Mouse (Mus musculus): ENCODE measurements around the gene Fam118b.

Gene Fam118b

DNA sequence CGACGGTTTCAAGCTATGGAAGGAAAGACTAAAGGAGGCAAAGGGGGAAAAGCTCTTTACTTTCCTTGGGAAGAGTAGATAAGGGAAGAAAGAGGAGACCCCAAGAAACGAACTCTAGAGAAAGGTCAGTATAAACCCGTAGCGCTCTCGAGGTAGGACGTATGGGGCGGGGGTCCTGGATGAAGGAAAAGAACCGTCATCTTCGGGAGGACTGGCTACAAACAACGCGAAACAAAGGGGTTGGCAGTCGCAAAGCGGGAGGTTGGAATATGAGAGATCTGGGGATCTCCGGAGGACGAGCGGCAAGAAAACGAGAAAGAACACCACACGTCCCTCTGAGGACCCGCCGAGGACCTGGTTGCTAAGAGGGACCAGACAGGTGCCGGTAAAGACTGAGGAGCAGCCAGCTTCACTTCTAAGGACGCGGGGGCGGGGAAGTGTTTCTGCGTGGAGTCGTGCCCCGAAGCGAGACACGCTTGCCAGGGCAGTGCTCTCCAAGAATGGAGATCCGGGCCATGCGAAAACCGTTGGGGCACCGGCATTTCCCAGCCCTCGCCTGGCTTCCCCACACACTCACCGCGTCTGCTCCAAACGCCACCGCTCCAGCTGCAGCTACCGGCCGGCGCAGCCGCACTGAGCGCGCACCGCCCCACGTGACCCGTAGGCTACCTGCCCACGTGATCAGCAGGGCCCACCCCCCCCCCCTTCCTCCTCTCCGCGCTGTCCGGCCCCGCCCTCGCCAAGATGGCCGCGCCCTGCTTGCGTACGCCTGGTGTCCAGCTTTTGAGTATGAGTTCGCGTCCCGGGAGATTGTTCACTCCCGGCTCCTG, at the start of gene Fam118b, which contains the start of gene Rpusd4:
TSS of gene Fam118b (minus strand) at position 660 of the 830 bp plus-strand sequence.
TSS of gene Rpusd4 (plus strand) at position 720 of the 830 bp plus-strand sequence.
- in situ Hi-C loops (cut with MboI; ENCODE audit: low pct_unique_long_range_greater_than_20kb in 1 of 2, low sequenced_read_pairs in 2 of 2, unreplicated experiment in 1 of 2), result no loop called here

DNA sequence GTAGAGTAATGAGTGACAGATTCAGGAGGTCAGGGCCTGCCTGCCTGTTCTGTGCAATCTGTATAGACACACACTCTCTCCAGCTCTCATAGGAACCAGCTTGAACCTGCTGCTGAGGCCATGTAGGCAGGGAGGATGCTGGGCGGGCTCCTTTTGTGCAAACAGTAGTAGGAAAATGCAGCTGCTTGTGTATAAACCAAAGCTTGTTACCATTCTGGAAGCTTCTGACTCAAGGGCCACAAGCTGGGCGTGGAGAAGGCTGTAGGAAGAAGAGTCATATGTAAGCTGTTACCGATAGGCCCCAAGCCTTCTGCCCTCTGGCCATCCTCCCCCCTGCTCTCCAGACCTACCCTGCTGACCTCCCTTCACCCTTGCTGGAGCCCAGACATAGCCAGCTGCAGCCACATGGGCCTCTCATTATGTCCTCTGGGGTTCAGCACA, 49.2 kb upstream of the Fam118b start:
- in situ Hi-C loops (cut with MboI; ENCODE audit: low pct_unique_long_range_greater_than_20kb in 1 of 2, low sequenced_read_pairs in 2 of 2, unreplicated experiment in 1 of 2), result no loop called here

DNA sequence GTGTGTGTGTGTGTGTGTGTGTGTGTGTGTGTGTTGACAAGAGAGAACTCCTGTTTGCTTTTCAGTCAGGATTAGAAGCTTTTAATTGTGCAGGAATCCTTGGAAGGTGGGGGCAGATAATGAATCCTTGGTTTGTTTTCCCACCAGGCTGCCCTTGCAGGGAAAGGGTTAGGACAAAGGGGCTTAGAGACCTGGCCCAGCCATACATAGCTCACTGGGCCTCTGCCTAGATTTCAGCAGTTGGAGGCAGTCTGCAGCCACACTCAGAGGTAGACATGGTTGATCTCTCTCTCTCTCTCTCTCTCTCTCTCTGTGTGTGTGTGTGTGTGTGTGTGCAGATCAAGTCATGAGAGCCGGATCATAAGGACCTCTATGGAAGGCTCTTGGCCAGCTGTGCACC, 46.6 kb upstream of the Fam118b start:
- in situ Hi-C loops (cut with MboI; ENCODE audit: low pct_unique_long_range_greater_than_20kb in 1 of 2, low sequenced_read_pairs in 2 of 2, unreplicated experiment in 1 of 2), result no loop called here

DNA sequence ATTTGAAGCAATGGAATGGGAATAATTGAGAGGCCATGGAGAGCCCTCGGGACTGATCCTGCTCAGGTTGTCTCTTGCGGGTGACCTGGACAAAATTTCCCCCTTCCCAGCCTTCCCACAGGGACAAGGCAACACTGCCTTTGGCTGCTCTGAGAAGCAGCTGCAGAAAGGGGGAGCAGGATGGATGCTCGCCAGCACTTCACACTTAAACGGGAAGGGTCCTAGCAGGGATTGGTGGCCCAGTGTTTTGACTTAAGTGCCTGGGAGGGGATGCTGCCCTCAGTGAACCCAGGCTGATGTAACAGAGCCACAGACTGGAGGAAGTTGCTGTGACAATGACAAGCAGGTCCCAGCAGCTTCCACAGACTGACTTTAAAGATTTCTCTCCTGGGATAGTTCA, 46.0 kb upstream of the Fam118b start:
- in situ Hi-C loops (cut with MboI; ENCODE audit: low pct_unique_long_range_greater_than_20kb in 1 of 2, low sequenced_read_pairs in 2 of 2, unreplicated experiment in 1 of 2), result no loop called here

DNA sequence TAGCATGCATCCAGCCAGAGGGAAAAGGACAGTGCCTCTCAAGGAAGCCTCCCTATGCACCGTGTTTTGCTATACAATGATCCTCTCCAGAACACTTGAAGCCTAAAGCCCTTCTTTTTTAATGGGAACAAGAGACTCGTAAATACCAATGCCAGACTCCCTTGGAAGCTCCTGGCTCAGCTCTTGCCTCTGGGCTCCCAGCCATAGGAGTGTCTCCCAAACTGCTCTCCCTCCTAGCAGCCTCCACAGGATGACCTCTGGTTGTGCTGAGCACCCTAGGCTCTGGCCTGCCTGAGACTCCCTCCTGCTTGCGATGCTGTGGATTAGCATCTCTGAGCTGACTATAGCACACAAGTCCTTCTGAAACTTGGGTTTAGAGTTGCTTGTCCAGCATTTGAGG, 44.9 kb upstream of the Fam118b start:
- in situ Hi-C loops (cut with MboI; ENCODE audit: low pct_unique_long_range_greater_than_20kb in 1 of 2, low sequenced_read_pairs in 2 of 2, unreplicated experiment in 1 of 2), result no loop called here

DNA sequence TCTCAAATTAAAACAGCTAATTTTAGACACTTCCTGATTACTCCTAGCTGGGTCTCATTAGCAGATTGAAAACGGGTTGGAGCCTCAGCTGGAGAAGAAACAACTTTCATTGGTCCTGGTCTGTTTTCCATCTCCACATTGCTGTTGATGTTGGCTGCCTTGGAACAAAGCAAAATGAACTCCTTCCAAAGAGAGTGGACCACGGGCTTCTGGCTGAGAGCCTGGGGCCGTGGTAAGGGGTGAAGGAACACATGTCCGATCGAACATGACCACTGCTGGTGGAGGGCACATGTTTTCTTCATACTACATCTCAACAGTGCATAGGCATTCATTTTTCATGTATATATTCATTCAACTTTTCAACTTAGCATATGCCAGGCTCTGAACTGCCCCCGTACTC, 42.8 kb upstream of the Fam118b start:
- in situ Hi-C loops (cut with MboI; ENCODE audit: low pct_unique_long_range_greater_than_20kb in 1 of 2, low sequenced_read_pairs in 2 of 2, unreplicated experiment in 1 of 2), result no loop called here

DNA sequence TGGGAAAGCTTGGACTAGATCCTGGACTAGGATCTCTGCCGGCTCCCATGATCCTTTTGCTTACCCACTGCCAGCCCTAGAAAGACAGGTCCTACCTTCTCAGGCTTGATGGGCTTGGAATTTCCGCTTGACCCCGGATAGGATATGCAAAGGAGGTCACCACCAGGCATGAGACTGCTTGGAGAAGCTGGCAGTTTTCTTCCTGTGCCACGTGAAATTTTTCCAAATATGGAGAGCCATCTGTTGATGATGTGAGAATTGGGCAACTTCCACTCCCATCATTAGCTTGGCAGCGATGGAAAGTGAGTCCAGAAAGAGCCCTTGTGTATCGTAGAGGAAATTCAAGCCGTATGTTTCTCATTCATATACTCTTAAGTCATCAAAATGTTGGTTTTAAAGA, 39.9 kb upstream of the Fam118b start:
- in situ Hi-C loops (cut with MboI; ENCODE audit: low pct_unique_long_range_greater_than_20kb in 1 of 2, low sequenced_read_pairs in 2 of 2, unreplicated experiment in 1 of 2), result no loop called here

DNA sequence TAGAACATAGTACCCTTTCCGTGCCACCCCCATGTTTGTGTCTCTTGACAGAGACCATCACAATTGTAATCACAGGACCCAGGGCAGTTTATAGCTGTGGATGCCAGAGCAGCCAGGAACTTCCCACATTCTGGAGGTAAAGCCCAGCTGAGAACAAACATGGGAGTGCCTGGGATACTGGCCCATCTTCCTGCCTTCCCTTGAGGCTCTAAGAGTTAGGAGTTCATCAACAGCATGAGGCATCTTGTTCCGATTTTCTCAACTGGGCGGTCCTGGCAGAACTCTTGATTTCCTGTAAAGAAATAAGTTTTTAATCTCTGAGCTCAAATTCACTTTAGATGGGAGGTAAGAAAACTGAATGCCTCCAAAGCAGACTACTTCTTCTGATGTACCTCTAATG, 34.6 kb upstream of the Fam118b start:
- in situ Hi-C loops (cut with MboI; ENCODE audit: low pct_unique_long_range_greater_than_20kb in 1 of 2, low sequenced_read_pairs in 2 of 2, unreplicated experiment in 1 of 2), result no loop called here

DNA sequence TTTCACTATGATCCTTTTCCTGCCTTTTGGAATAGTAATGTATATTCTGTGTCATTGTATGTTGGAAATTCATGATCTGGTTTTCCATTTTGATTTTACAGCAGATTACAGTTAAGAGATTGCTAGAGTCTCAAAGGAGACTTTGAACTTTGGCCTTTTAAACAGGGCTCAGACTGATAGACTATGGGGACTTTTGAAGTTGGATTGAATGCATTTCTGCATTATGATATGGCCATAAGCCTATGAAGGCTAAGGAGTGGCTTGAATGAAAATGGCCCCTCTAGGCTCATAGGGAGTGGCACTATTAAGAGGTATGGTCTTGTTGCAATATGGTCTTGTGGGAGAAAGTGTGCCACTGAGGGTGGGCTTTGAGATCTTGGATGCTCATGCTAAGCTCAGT, 30.2 kb upstream of the Fam118b start:
- in situ Hi-C loops (cut with MboI; ENCODE audit: low pct_unique_long_range_greater_than_20kb in 1 of 2, low sequenced_read_pairs in 2 of 2, unreplicated experiment in 1 of 2), result loop anchor here in 1 of 2 experiments (25.0 kb wide), 1 partner anchor 1415 kb away; no protein-coding TSS in a partner anchor

DNA sequence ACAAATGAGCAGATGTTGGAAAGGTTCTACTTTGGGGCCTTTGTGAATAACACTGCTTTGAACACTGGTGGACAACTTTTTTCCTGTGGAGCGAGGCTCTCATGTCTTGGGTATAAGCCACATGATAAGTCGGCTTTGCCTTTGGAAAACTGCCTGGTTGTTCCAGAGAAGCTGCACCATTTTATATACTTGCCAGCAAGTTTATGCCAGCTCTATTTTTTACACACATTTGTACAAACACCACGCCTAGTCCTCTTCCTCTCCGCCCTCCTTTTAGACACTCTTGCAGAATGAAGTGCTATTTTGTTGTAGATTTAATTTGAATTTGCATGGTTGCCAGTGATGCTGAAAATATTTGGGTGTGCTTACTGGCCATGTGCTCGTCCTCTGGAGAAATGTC, 25.9 kb upstream of the Fam118b start:
- in situ Hi-C loops (cut with MboI; ENCODE audit: low pct_unique_long_range_greater_than_20kb in 1 of 2, low sequenced_read_pairs in 2 of 2, unreplicated experiment in 1 of 2), result loop anchor here in 1 of 2 experiments (25.0 kb wide), 1 partner anchor 1419 kb away; no protein-coding TSS in a partner anchor

DNA sequence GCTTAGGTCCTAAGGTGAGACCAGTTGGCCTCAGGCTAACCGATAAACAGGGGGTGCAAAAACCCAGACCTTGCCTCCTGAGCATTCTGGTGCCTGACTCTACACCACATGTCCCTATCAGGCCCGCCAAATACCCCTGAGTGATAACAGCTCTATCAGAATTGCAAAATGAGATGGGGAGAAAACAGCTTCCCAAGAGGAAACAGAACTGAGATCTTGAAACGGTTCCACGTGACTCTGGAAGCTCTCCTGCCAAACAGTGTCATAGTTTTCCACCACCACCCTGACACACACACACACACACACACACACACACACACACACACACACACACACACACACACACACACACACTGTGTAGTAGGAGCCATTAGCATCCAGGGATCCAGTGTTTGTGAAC, 23.3 kb upstream of the Fam118b start:
- in situ Hi-C loops (cut with MboI; ENCODE audit: low pct_unique_long_range_greater_than_20kb in 1 of 2, low sequenced_read_pairs in 2 of 2, unreplicated experiment in 1 of 2), result loop anchor here in 1 of 2 experiments (25.0 kb wide), 1 partner anchor 1421 kb away; no protein-coding TSS in a partner anchor

DNA sequence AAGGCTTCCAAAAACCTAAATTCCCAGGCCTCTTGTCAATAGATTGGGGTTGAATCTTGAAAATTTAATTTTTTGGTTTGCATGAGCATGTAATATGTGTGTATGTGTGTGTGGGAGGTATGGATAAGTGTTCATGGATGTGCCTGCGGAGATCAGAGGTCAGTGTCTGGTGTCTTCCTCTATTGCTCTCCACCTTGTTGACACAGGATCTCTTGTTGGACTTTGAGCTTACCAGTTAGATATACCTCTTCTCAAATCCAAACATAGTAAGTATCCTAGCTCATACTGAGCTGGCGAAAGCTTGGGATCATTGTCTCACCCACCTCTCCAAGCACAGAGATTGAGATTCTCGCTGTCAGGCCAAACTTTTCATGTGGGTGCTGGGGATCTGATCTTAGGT, 22.8 kb upstream of the Fam118b start:
- in situ Hi-C loops (cut with MboI; ENCODE audit: low pct_unique_long_range_greater_than_20kb in 1 of 2, low sequenced_read_pairs in 2 of 2, unreplicated experiment in 1 of 2), result loop anchor here in 1 of 2 experiments (25.0 kb wide), 1 partner anchor 1422 kb away; no protein-coding TSS in a partner anchor

DNA sequence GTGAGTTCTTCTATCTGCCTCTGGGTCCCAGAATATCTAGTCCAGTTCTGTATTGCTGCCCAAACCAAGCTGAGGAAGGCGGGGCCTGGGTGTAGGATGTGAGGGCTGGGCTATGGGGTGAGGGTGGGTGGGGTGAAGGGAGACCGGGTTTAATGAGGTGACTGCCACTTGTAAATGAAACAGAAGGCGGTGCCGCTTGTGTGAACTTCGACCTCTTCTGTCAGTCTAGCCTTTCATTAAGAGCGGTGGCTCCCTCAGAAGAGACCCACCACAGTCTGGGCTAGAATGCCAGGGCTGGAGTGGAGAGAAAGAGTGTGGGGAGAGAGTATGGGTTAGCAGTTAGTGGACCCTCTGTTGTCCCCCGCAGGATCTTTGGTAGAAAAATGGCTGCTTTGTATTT, 22.4 kb upstream of the Fam118b start:
- in situ Hi-C loops (cut with MboI; ENCODE audit: low pct_unique_long_range_greater_than_20kb in 1 of 2, low sequenced_read_pairs in 2 of 2, unreplicated experiment in 1 of 2), result loop anchor here in 1 of 2 experiments (25.0 kb wide), 1 partner anchor 1422 kb away; no protein-coding TSS in a partner anchor

DNA sequence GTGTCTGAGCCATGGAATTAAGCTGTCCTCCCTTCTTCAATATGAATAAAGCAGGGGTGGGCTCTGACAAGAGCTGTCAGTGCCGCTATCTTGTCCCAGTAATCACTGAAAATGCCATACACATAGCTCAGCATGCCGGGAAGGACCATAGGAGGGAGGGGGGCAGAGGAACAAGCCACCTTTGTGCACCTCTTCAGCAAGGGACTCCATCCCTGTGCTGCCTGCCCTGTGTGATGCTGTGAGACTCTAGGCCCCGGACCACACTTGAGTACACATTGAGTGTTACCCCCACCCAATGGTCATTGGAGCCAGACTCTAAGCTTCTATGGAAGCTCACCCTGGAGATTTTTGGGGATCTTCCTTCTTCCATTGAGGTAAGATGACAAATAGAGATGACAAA, 18.7 kb upstream of the Fam118b start:
- in situ Hi-C loops (cut with MboI; ENCODE audit: low pct_unique_long_range_greater_than_20kb in 1 of 2, low sequenced_read_pairs in 2 of 2, unreplicated experiment in 1 of 2), result loop anchor here in 1 of 2 experiments (25.0 kb wide), 1 partner anchor 1426 kb away; no protein-coding TSS in a partner anchor

DNA sequence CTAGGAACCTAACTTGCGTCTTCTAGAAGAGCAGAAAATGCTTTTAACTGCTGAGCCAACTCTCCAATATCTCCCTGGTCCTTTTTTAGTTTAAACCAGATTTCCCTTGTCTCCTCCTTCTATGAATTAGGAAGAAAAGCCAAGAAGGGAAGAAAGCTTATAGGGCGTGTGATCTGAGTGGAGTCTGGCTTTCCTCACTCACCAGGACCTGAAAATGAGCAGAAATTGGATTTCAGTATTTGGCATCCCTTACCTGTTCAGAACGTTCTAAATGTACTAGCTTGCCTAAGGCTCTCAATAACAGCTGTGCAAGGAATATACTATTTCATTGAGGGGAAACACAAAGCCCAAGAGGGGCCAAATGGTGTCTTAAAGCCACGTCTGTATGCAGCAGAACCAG, 16.7 kb upstream of the Fam118b start:
- in situ Hi-C loops (cut with MboI; ENCODE audit: low pct_unique_long_range_greater_than_20kb in 1 of 2, low sequenced_read_pairs in 2 of 2, unreplicated experiment in 1 of 2), result loop anchor here (5.0 to 25.0 kb wide), 3 partner anchors 248 to 1428 kb away; no protein-coding TSS in a partner anchor

DNA sequence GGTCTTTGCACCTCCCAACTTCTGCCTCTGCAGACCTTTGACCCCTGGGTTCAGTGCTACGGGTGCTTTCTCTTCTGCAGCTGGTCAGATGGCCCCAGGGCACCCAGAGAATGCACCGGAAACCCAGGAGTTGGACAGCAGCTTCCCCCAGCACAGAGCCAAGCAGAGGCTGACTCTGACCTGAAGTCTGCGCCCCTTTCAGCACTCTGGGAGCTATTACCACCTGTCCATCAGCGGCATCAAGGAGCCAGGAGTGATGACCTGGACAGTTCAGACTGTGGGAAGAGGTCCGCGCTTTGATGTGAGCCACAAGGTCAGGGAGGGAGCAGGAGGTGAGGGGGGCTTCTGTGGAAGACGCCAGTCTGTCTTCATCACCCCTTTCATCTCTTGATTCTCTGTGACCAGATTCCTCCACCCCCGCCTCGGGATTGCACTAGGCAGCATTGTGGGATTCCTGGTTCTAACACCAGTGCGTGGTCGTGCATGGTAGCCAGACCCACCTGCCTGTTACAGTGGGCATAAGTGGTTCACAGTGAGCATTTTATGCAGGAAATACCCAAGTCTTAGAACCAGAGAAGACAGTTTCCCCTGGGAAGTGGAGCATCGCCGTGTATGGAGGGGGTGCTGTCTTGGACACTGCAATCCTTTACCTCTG, 15.9 kb upstream of the Fam118b start:
- in situ Hi-C loops (cut with MboI; ENCODE audit: low pct_unique_long_range_greater_than_20kb in 1 of 2, low sequenced_read_pairs in 2 of 2, unreplicated experiment in 1 of 2), result loop anchor here (5.0 to 25.0 kb wide), 3 partner anchors 249 to 1429 kb away; no protein-coding TSS in a partner anchor

DNA sequence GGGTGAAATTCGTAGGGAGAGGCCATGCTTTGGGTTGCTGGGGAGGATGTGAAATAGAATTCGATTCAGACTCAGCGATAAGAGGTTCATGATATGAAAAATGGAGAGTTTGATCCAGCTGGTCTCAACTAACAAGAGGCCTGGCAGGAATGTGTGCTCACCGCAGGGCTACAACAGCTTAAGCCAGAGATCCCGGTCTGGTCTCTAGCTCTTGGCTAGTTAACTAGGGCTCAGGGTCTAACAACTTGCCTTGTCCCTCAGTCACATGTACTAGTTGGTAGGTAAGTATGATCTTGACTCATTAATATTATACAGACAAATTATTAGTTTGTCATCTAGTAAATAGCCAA, 15.2 kb upstream of the Fam118b start:
- in situ Hi-C loops (cut with MboI; ENCODE audit: low pct_unique_long_range_greater_than_20kb in 1 of 2, low sequenced_read_pairs in 2 of 2, unreplicated experiment in 1 of 2), result loop anchor here (5.0 to 25.0 kb wide), 3 partner anchors 249 to 1429 kb away; no protein-coding TSS in a partner anchor

DNA sequence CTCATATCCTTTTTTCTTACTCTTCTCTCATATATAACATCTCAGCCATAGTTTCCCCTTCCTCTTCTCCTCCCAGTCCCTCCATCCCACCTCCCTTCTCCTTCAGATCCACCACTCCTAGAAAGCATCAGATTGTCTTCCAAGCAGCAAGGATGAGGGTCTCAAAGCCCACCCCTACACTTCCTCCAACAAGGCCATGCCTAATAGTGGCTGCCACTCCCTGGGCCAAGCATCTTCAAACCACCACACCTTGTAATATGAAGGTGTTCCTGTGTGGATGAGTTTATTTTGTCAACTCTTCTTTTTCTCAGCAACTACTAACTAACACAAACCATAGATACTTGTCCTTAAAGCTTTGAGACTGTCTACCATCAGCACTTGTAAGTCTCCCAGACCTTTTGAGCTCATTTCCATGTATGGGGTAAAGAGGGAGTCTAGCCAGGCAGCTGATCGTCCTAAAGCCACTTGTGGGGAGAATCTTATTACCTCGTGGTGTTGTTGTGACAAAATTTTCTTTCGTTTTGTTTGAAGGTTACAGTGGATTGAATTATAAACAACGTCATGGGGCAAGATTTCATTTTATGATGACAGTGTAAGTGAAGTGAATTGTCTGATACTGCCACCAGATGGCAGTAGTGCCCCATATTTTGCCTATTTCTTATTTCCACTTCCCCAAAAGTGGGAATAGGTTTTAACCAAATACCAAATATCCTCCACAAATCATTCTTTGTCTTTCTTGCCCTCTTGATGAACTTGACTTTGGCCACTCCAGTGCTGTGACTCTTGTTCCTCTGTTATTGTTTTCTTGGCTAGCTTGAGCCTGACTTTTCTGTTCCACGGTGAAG, 14.6 kb upstream of the Fam118b start:
- in situ Hi-C loops (cut with MboI; ENCODE audit: low pct_unique_long_range_greater_than_20kb in 1 of 2, low sequenced_read_pairs in 2 of 2, unreplicated experiment in 1 of 2), result loop anchor here (5.0 to 25.0 kb wide), 3 partner anchors 250 to 1430 kb away; no protein-coding TSS in a partner anchor
